Mouse (Mus musculus) spleen, adult 10 weeks (tissue): ENCODE data around the gene Eif4g3. TPM values are rescaled to one million over a fixed set of nuclear protein-coding genes. Genes with fewer than 3 reads are reported as not detected.

ENCODE experiments used
- polyA plus RNA-seq: library from polyadenylated mRNA; stranded (reverse); fragments of 350-450 nt; fragmentation: Illumina TruSeq; extraction: RNeasy Lipid Tissue Mini Kit (QIAGEN cat#74804); gene quantifications from one replicate; pipeline ENCODE4 v1.2.3, GENCODE M21; 2015; ENCODE audit warnings: low replicate concordance; ENCODE audit not compliant: insufficient read depth

Eif4g3 gene
- polyA plus RNA-seq, result 81.1 TPM

GRCm38 (mm10) chr4:137992890-137993289, at the start of gene Eif4g3:
Eif4g3 (plus strand) TSS chr4:137993022.

GRCm38 (mm10) chr4:138216200-138216890, 223.5 kb downstream of the Eif4g3 start, which contains the start of gene Hp1bp3:
Hp1bp3 (plus strand) TSS chr4:138216296.

GRCm38 (mm10) chr4:138250088-138250960, 257.5 kb downstream of the Eif4g3 start, which contains the start of the genes Sh2d5 and Kif17:
Sh2d5 (plus strand) TSS chr4:138250403.
Kif17 (plus strand) TSS chr4:138250435.

Other genes with a start within 250 kb of the Eif4g3 start
- gene Alpl, start 196.6 kb upstream of the Eif4g3 start, polyA plus RNA-seq, result 6.6 TPM
- gene Ece1, start 130.8 kb upstream of the Eif4g3 start, polyA plus RNA-seq, result 11.9 TPM
- gene Hp1bp3, start 223.3 kb downstream of the Eif4g3 start, polyA plus RNA-seq, result 209 TPM